Mouse (Mus musculus) right cerebral cortex, adult 2 months (tissue): ENCODE results near the gene Ccdc69.

Experiments
- DNase-seq, 2 experiments: peaks; one replicate each; pipeline ENCODE4 v3.0.0; 2021 to 2022; ENCODE audit warnings: low spot score in 2 of 2

The Ccdc69 gene

DNA sequence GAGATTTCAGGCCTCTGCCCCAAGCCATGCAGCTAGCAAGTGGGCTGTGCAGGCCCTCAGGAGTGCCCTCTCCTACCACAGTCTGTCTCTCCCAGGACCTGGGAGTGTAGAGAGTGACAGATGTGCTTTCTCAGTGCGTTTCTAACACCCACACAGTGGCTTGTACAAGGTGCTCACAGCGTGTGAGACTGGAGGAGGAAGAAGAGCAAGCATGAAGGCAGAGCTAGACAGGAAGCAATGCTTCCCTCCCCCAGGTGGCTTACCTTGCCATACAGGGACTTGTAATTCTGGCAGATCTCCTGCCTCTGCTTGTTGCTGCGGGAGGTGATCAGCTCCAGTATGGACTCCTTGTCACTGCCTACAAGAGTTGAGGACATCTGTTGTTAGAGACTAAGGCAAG, 66.5 kb downstream of the Ccdc69 start:
- no peak for DNase-seq

DNA sequence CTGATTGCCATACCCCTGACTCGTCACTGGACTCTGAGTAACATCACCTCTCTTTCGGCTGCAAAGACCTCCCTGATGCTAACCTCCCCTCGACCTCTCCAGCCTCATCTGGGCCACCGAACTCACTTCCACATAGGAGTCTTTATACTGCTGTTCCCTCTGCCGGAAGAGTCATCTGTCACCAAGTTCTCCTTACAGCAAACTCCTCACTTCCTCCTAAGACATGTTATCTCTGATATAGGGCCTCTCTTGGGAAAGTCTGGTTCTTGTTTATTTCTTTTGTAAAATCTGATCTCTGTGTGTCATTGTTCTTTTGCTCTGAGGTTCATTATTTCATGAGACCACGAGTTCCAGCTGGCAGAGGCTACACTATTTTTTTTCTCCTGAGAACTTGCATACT, 69.7 kb downstream of the Ccdc69 start:
- no peak for DNase-seq

GRCm38 (mm10) chr11:55005684-55006083, 72.2 kb downstream of the Ccdc69 start:
- DNase-seq = no peak

DNA sequence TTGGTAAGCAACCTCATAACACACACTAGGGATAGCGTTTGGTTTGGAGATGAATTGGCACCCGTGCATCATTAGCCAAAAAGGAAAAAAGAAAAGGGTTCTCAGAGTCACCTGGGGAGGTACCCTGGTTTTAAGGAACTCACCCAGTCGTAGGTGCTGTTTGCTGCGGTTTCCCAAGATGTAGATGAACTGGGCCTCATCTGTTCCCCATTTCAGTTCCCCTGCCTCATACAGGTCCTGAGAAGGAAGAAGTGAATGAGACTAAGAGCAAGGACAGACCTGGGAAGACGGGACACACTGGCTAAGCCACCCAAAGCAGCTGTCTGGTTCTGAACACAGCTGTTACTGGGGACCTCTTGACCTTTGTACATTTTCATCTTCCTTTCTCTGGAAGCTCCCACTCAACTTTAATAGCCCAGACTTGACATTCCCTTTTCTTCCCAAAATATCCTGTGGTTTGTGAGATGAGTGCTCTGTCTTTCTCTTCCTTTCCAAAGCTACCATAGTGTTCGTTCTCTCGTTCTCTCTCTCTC, 72.9 kb downstream of the Ccdc69 start:
- DNase-seq = no peak
